Mouse (Mus musculus): ENCODE results near the gene Grwd1.
"Not testable (repeated sequence)": the region's sequence is repeated elsewhere in the genome, so short reads cannot be mapped to it uniquely, and the experiment has no call there.

The Grwd1 gene

DNA sequence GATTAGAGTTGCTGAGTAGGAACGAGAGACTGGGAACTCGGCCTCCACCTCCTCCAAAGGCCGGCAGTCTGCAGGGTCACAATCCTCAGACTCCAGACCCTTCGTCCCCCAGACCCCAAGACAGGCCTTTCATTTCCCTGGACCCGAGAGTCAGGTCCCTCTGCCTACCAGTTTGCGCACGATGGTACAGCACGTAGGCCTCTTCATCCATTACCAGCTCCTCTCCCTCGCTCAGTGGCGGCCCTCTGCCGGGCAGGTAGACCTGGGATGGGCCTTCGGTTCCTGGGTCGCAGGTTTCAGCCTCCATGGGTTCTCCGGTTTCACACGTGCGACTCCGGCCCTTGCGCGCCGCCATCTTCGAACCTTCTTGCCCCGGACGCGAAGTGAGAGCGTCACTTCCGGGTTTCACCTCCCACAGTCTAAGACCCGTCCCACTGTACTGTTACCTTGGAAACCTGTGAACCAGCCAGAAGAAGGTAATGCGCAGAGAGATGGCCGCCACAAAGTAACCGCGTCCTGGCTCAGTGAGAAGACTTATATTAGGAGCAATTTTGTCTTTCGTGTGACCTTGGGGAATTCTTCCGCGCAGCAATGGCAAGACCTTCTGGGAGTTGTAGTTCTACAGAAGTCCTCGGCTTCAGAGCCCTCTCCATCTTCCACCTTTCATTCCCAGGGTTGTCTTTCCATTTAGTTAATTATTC is at the start of gene Grwd1:
TSS of gene Grwd1 (minus strand) at position 518 of the 701 bp plus-strand sequence.
- peak; percentile 66 to 77 for DNase-seq

DNA sequence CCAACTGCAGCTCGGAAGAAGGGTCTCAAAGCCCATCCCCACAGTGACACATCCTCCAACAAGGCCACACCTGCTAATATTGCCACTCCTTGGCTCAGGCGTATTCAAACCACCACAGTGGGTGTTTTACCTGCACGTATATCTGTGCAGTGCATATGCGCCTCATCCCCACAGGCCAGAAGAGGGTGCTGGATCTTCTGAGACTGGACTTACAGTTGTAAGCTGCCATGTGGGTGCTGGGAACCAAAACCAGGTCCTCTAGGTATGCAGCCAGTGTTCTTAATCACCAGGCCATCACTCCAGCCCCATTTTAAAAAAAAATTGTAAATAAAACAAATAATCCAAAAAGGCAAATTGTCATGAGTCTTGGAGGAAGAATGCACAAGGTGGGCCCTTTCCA is 49.8 kb upstream of the Grwd1 start:
- no peak for DNase-seq

DNA sequence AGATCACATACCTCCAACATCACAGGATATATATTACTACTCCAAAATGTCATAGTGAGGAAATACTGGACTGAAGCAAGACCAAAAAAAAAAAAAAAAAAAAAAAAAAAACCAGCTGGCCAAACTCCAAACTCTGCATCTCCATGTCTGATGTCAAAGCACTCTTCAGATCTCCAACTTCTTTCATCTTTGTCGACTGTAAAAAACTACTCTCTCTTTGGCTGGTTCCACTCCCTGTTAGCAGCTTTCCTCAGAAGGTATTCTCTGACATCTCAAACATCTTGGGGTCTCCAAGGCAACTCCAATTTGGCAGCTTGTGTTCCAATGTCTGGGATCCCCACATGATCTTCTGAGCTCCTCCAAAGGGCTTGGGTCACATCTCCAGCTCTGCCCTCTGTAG is 47.5 kb upstream of the Grwd1 start, which contains the start of gene Grin2d:
TSS of gene Grin2d (minus strand) at position 101 of the 400 bp plus-strand sequence.
- DNase-seq: not testable (repeated sequence)

DNA sequence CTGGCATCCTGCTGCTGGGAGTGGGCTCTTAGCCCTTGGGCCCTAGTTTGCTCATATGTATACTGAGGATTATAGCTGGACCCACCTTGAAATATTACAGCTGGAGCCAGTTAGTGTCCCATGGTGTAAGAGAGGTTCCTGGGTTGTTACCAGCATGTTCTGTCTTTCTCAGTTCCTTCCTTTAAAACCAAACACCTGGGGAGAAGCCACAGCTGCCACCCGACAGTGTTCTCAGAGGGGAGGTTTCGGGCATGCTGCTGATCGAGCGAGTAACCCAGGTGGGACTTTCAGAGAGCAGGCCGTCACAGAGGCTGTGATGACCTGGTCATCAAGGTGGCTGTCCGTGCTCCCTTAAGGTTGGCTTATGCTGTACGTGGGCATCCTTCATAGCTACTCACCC is 46.2 kb upstream of the Grwd1 start:
- DNase-seq: no peak

DNA sequence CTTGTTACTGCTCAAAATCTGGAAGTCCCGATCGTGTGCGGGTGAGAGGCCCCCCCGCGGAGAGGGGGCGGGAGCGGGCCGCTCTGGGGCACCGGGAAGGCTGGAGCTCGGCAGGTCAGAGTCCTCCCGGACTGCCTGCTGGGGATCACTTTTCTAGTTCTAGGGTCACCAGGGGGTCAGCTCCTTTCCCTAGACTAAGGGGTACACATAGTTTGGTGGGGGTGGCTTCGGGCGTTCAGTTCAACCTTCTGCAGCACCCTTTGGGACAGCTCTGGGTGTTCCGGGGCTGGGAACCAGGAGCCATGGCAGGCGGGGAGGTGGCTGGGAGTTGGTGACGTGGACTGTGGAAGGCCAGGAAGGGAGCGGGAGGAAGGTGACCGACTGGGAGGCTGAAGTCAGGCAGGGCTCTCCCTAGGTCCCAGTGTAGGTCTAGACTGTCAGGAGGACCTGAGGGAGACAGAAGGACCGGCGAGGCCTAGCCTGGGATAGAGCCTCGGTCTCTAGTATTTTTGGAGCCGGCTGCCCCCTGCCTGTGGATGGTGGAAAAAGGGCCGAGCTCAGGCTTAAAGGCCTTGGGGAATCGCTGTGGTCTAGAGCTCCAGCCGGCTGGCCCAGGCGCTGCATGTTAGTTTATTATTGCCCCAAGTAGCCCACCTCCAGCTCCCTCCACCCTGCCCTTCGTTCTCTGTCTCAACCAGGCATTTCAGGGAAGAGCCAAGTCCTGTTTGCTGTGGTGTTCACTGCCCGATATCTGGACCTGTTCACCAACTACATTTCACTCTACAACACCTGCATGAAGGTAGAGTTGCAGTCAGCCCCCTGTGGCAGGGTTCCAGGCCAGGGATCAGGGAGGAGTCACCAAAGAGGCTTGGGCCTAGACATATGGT is 42.6 kb upstream of the Grwd1 start:
- DNase-seq: peak; percentile 35 to 60

DNA sequence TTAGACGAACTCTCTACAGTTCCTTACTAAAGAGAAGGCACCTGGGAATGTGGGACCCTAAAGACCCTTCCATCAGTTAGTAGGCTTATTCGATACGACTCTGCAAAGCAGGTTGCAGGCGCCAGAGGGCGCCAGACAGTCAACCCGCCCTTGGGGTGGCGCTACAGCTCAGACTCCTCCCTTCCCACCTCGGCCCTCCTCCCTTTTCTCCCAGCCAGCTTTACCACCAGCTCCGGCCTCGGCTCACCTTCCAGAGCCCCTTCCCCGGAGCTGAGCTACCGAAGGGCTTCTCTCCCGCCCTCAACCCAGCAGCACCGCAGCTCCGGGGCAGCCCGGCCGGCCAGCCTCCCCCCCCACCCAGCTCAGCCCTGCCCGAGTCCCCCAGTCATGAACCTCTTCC is 41.9 kb upstream of the Grwd1 start, which contains the start of gene Kdelr1:
TSS of gene Kdelr1 (plus strand) at position 149 of the 400 bp plus-strand sequence.
- DNase-seq: peak; percentile 79 to 91

DNA sequence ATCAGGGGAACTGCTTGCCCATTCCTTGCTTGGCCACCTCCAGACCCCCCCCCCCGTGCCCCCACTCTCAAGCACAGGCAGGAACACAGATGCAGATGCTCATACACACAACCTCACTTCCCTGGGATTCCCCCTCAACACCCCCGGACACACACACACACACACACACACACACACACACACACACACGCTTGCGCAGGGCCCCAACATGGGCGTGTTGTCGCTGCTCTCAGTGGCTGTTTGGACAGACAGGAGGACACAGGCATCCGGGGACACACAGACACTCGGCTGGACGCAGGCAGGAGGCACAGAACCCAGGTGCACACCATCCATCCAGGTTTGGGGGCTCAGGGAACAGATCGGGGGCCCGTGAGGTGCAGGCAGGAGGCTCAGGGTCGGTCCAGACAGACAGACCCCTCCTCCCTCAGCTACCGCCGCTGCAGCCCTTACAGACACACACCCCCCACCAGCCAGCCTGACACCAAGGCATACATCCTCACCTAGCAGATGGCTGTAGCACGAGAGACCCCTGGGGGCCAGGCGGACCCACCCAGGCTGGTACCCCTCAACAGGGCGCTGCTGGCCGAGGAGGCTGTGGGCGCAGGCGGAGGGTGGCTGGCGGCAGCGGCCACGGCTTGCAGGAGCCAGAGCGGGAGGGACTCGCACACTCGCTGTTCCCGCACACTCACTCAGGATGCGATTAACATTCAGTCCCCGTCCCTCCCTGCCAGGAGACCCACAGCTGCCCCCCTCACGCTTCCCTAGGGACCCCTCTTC is 39.7 kb upstream of the Grwd1 start:
- DNase-seq: no peak

DNA sequence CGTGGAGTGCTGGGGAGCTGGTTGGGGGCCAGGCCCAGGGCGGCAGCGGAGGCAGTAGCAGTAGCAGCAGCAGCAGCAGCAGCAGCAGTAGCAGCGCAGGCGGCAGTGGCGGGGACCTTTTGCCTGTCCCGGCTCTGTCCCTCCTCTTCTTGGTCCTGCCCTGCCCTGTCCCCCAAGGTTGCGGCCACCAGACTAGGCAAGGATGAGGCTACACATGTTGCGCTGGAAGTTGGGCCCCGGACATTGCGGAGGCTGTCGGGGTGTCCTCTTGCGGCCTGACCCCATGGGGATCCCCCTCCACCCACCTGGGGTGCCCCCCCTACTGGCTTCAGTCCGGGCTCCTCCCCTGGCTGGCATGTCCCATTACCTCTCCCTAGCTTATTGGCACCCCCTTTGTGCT is 39.0 kb upstream of the Grwd1 start:
- peak in 1 of 2 experiments; percentile 34 for DNase-seq

DNA sequence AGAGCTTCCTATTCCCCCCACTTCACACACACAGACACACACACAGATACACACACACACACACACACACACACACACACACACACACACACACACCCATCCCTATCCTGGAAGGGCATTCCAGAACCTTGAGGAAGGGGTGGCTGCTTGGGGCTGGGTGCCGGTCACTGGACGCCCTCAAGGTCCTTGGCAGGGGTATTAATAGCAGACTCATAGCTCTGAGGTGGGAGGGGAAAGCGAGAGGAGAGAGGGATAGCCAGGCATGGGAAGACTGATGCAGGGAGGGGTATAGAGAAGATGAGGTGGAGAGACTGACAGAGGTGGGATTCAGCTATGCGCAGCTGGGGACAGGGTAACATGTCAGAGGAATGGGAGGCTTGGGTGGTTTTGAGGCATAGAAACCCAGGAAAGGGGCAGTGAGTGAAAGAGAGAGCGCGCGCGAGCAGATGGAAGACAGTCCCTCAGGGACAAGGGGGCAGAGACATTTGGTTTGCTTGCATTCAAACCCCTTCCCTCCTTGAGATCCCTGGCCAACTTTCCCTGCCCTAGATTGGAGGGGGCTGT is 38.4 kb upstream of the Grwd1 start:
- no peak for DNase-seq

DNA sequence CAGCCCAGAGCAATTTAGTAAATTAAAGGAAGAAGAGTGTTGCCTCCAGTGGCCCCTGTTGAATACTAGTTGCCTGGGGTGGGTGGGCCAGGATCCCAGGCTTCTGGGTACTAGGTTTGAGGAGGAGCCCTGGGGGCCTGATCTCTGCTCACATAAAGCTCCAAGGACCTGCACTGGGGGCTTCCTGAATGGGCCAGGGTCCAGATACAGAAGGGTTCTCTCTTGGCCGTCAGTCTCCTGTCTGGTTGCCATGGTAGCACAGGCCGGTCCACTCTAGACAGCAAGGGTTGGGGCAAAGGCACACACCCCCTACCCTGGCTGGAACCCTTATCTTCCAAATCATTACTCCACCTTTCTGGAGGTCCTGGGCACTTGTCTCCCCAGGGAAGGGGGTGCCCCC is 37.1 kb upstream of the Grwd1 start:
- DNase-seq: no peak

DNA sequence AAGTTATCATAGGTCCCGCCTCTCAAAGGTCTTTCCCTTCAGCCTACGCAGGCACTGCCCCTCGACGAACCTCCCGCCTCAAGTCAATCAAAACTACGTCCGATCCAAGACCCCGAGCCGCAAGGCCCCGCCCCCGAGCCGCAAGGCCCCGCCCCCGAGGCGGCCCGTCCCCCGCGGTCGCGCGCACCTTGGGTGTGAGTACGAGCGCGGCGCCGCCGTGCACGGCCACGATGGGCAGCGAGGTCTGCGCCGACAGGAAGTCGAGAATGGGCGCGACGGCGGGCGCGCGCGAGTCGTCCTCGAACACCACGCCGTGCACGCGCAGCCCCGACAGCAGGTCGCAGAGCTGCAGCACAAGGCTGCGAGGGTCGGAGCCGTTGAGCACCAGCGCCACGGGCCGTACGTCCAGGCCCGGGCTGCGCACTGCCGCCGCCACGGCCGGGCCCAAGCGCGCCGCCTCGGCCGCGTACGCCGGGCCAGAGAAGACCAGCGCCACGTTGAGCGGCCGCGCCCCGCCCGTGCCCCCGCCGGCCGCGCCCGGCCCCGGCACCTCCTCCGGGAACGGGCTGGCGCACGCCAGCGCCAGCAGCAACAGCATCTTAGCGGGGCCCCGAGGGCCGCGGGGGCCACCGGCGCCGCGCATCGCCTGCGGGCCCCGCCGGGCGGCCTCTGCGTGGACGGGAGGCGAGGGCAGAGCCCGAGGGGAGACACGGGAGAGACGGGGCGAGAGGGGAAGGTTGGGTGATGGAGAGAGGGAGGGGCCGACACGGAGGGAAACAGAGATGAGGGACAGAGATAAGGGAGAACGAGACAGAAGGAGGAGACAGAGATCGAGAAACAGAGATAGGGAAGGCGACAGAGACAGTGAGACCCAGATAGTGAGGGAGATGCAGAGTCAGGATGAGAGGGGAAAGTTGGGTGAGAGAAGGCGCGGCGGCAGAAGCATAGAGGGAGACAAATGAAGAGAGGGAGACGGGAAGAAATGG is 35.5 kb upstream of the Grwd1 start:
- peak; percentile 88 to 96 for DNase-seq

DNA sequence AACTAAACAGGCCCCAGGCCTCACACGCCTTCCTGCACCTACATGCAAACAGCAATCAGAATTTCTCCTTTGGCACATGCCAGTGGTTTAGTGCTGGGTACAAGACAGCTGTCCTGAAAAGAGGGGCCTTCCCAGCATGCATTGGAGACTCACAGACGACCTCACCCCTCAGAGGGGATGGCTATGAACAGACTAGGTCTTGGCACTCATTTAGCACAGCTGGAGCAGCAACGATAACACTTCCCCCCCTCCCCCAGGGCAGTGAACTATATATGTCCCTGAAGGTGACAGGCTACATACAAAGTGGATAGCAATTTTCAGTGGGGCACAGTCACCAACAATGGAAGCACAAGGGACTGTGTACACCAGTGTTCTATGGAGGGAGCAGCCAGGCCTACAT is 33.7 kb upstream of the Grwd1 start:
- no peak for DNase-seq

DNA sequence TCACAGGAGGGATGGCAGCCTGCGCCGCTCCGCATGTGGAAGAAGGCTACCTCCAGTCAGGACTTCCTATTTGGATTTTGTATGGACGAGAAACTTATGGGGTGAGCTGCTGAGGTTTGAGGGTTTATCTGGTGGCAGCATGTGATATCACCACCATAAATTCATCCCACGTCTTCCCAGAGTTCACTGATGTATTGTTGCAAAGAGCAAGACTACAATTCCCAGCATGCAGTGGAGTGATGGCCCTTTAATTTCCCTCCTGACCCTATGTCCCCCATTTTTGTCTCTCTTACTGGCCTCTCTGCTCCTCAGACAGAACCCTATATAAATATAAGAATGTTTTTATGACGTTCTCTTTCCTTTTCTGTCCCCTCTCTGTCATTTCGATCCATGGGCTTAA is 32.1 kb upstream of the Grwd1 start:
- no peak for DNase-seq

DNA sequence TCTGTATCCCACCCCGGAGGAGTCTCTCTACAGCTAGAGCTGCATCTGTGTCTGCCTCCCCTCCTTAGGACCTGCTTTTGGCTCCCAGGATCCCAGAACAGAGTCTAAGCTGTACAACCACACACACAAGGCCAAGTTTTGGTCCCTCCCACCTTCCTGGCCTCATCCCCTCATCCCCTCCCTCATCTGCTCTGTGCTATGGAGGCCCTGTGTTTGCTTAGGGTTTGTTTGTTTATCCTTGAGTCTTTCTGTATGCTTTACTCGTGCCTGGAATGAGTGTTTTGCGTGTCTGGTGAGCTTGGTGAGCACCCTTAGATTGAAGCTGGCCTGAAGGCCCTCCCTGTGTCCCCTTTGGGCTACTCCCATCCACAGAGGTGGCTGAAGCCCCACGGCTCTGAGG is 28.3 kb upstream of the Grwd1 start:
- DNase-seq: no peak

DNA sequence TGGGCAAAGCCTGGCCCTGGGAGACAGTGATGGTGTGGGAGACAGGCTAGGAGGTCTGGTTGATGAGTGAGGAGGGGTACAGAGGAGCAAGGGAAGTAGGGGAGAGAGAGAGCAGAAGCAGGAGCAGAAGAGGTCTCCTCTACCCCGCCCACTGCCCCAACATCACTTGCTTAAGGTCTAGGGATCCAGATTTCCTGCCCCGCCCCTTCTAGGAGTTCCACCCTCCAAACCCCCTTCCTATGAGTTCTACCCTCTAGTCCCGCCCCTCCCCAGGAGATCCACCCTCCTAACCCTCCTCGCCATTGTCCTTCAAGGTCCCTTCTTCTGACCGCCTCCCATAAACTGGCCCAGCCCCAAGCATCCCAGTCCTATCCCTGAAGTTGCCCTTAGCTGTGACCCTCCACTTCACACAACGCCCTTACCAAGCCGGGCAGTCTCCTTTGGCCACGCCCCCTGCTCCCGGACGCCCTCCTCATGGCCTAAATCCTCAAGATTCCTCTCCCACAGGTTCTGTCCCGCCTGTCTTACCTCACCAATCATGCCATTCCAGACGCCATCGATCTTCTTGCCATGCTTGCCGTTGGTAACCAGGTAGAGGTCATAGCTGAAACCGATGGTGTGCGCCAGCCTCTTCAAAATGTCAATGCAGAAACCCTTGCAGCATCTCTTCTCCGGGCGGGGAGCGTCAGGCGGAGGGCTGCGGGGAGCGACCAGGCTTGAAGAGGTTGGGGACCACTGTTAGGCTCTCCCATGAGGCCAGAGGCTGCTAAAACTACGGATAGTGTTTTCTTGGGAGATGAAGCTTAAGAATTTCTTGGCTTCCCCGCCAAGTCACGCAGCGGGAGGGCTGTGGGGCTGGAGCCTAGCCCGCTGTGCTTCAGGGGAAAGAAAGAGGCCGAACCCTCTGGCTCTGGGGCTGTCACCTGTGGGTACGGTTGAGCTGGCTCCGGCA is 26.5 kb upstream of the Grwd1 start:
- DNase-seq: no peak

DNA sequence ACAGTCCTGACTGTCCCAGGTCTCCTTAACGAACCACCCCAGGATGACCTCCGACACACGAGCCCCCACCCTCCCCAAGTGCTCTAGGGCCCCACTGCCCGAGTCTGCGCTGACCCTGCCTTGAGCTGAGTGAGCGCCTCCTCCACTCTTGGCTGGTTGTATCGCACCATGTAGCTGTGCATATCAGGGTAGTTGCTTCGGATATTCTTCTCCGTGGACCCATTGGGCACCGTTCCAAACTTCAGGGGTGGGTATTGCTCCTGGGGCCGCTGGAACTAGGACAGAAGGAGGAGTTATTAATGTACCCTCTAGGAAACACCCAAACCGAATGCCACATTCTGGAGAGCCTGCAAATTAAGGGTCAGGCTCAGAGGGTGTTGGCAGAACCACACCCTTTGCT is 22.3 kb upstream of the Grwd1 start:
- DNase-seq: no peak

DNA sequence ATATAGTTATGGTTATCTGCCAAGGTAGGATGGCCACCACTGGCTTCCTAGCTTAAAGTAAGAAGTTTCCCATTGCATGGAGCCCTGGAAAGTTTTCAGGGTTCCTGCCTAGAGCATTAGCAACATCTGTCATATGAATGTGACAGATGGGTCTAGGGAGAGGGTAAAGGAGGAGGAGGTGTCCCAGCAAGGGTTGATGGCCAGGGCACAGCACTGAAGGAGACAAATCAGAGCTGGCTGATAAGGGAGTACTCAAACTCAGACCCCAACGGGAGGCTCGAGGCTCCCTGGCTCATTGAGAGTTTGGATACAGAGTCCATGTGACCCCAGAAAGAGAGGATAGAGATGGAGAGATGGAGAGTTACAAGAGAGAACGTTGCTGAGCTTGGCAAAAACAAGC is 19.9 kb upstream of the Grwd1 start:
- DNase-seq: no peak

DNA sequence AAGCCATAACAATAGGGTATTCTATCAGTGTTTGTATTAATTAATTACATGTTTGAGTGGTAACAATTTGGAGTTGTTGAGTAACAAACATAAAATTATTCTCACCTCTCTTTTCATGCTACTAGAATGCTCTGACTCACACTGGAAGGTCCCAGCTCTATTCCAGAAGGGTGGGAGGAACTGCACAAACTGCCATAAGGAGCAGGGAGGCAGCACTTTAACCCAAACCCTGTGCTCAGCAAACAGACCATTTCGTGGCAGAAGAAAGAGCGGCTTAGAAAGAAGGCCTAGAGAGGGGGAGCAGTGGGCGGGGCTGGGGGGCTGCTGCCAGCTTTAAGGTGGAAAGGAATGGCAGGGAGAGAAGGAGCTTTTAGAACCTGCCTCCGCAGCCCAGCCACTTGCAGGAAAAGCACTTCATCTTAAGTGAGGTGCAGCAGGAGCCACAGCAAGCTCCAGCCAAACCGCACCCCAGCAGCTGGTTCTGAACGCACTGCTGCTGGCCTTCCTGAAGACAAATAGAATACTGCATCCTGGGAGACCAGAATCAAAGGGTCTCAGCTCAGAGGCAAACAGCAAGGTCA is 17.8 kb upstream of the Grwd1 start:
- no peak for DNase-seq

DNA sequence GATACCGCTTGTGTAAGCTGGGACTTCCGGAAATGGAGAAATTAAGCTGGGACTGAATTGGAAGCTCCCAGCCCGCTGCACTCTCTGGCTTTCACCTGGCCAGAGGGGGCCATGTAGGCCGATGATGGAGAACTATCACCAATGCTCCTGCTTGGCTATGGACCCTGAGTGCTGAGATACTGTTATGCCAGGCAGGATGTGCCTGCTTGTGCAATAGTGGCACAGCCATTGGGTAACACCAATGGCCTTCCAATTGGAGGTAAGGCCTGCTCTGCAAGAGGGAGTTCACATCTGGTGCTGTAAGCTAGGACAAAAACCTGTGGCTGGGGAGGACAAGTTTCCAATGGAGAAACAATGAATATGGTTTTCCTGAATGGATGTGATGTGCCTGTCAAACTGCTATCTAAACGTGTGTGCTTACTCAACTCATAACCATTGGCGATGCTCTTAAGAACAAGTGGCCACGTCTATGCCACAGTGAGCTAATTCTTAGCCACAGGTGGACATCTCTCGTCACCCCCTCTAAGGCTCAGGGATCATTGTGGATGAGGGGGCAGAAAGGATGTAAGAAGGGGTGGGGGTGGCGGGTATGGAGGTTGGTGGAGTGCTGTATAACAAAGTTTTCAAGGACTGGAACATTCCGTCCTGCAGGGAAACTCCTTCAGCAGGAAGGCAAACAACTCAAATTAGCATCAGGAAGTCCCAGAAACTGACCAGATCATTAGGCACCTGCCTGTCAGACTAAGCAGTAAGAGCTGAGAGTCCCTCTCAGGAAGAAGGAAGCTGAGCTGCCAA is 12.4 kb upstream of the Grwd1 start:
- DNase-seq: no peak

All from spleen, adult 18-20 months (tissue).